Mouse (Mus musculus) myocyte (in vitro differentiated cells): Measurements from ENCODE around the gene Msi2.

ENCODE experiments used
- E2F4 ChIP-seq: IDR thresholded peaks from one replicate; pipeline ENCODE4 v1.6.1; 2011; ENCODE audit warnings: mild to moderate bottlenecking, control low read depth, moderate library complexity; ENCODE audit not compliant: insufficient read depth
- POLR2A ChIP-seq: IDR thresholded peaks from one replicate; pipeline ENCODE4 v1.6.1; 2011; ENCODE audit warnings: low read depth, mild to moderate bottlenecking, control low read depth, moderate library complexity; ENCODE audit not compliant: insufficient read length
- SRF ChIP-seq: IDR thresholded peaks from one replicate; pipeline ENCODE4 v1.6.1; 2011; ENCODE audit warnings: low read depth; ENCODE audit not compliant: control insufficient read depth, insufficient read length
- TCF12 ChIP-seq: IDR thresholded peaks from one replicate; pipeline ENCODE4 v1.6.1; 2011; ENCODE audit warnings: mild to moderate bottlenecking, control low read depth; ENCODE audit not compliant: poor library complexity, insufficient read depth, severe bottlenecking

DNA sequence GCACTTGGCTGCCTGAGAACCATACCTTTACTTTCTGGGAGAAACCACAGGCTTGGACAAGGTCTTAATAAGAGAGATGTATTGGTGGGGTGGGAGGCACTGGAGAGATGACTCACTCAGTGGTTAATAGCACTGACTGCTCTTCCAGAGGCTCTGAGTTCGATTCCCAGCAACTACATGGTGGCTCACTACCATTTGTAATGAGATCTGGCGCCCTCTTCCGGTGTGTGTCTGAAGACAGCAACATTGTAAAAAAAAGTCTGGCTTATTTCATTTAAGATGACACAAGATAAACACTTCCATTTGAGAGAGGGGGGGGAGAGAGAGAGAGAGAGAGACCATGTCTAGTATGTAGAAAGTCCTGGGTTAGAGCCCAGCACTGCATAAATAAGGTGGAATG lies 223.3 kb downstream of the Msi2 start:
- TF ChIP-seq POLR2A: no peak
- TF ChIP-seq E2F4: no peak
- no peak for TF ChIP-seq TCF12
- TF ChIP-seq SRF: no peak
